Mouse (Mus musculus) midbrain, embryonic 13.5 days (tissue): ENCODE results near the gene Zbtb38. TPM values are rescaled to one million over a fixed set of nuclear protein-coding genes. Genes with fewer than 3 reads are reported as not detected.

Experiments used
- ATAC-seq: fragments of 200-750 bp; cut with Nextera tagmentation; 2 replicates; pipeline ENCODE4 v1.8.0; 2017; ENCODE audit warnings: mild to moderate bottlenecking, moderate TSS enrichment, moderate library complexity
- H3K27ac ChIP-seq: fragments of 300-500 bp; sonication (generic); 2 replicates; pipeline ENCODE4 v1.5.1; 2015; ENCODE audit warnings: inconsistent platforms, mild to moderate bottlenecking, moderate library complexity
- H3K27me3 ChIP-seq: fragments of 300-500 bp; sonication (generic); 2 replicates; pipeline ENCODE4 v1.6.1; 2015; ENCODE audit warnings: mild to moderate bottlenecking, inconsistent platforms
- H3K36me3 ChIP-seq: fragments of 300-500 bp; sonication (generic); 2 replicates; pipeline ENCODE4 v1.6.1; 2015; ENCODE audit warnings: mild to moderate bottlenecking, inconsistent platforms
- H3K4me1 ChIP-seq: fragments of 300-500 bp; sonication (generic); replicated peaks from 2 replicates; pipeline ENCODE4 v1.6.1; 2015; ENCODE audit warnings: inconsistent platforms
- H3K4me2 ChIP-seq: fragments of 300-500 bp; sonication (generic); replicated peaks from 2 replicates; pipeline ENCODE4 v1.6.1; 2015; ENCODE audit warnings: moderate library complexity, mild to moderate bottlenecking, inconsistent platforms
- H3K4me3 ChIP-seq: fragments of 300-500 bp; sonication (generic); replicated peaks from 2 replicates; pipeline ENCODE4 v1.5.1; 2015; ENCODE audit warnings: mild to moderate bottlenecking, inconsistent platforms
- H3K9ac ChIP-seq: fragments of 300-500 bp; sonication (generic); replicated peaks from 2 replicates; pipeline ENCODE4 v1.6.1; 2015; ENCODE audit warnings: mild to moderate bottlenecking, inconsistent platforms
- H3K9me3 ChIP-seq: fragments of 300-500 bp; sonication (generic); 2 replicates; pipeline ENCODE4 v1.6.1; 2016; ENCODE audit warnings: mild to moderate bottlenecking, inconsistent platforms
- WGBS: fragments of 180-500 bp; shearing (Covaris S2); methylation state at CpG from one replicate; pipeline ENCODE4 v1.1.7; 2015; 5-methylcytosine and 5-hydroxymethylcytosine counted together
- polyA plus RNA-seq: library from polyadenylated mRNA; unstranded; fragments of >200 nt; fragmentation: Nextera tagmentation; extraction: Ambion mirVana; gene quantifications from 2 replicates; pipeline ENCODE4 v1.2.1, GENCODE M21; 2015

The Zbtb38 gene
- polyA plus RNA-seq, 1 experiment from 2014 or later = 38.0 TPM

- no peaks in the 10 kb centered on the region for H3K36me3 ChIP-seq
- no peak overlapping the region for H3K4me2 ChIP-seq
- H3K9ac ChIP-seq = no peak overlapping the region
- no peaks in the 10 kb centered on the region for H3K9me3 ChIP-seq
- H3K27me3 ChIP-seq = no peaks in the 10 kb centered on the region
- H3K4me3 ChIP-seq = no peak overlapping the region
- H3K27ac ChIP-seq = no peak overlapping the region
- 88% methylated on average over 13 of the region's 13 CpGs for WGBS
- ATAC-seq = no peak
- peaks cover 37% of the 10 kb centered on the region for H3K4me1 ChIP-seq
Measured at GRCm38 (mm10) chr9:96738563-96739355, 13.9 kb downstream of the Zbtb38 start.

DNA sequence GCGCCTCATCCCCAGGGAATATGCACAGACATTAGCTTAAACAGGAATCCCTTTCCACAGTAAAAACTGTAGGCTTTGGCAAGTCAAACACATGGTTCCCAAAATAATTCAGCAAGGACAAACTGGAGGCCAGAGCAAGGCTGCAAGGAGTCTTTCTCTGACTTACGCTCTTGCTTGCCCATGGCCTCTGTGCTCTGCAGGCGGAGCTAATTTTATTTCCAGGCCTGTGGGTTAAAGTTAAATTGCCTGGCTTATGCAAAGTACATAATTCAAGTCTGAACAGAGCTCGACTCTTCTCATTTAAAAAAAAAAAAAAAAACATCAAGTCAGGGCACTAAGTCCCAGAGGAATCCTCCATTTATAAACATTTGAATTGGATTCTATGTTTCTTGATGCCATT is 16.7 kb downstream of the Zbtb38 start:
- peak overlapping the region; percentile 57 for H3K27ac ChIP-seq
- H3K4me2 ChIP-seq = no peak overlapping the region
- WGBS = 49% methylated on average over 4 of the region's 4 CpGs
- no peaks in the 10 kb centered on the region for H3K27me3 ChIP-seq
- H3K4me1 ChIP-seq = peaks cover 43% of the 10 kb centered on the region
- ATAC-seq = no peak
- no peaks in the 10 kb centered on the region for H3K36me3 ChIP-seq
- no peaks in the 10 kb centered on the region for H3K9me3 ChIP-seq
- no peak overlapping the region for H3K9ac ChIP-seq
- H3K4me3 ChIP-seq = no peak overlapping the region

DNA sequence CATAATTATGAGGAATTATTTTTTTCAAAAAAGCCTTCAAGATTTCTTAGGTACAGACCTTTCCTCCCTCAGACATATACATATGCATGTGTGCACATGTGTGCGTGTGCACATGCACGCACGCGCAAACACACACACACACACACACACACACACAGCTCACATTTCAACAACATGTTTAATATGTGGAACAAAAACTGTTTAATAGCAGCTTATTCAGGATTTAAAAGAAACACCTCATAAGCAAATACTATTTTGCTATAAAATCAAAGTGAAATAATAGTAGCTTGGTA is 19.3 kb downstream of the Zbtb38 start:
- Histone ChIP-seq H3K27me3 (no peaks in the 10 kb centered on the region), H3K27ac (peak overlapping the region; percentile 94), H3K9me3 (no peaks in the 10 kb centered on the region), H3K36me3 (no peaks in the 10 kb centered on the region), H3K4me2 (peak overlapping the region; percentile 58), H3K4me1 (peaks cover 59% of the 10 kb centered on the region), H3K4me3 (peak overlapping the region; percentile 39), H3K9ac (no peak overlapping the region; the same call in 1 of the 2 replicates)
- no peak for ATAC-seq
- WGBS = 88% methylated on average over 4 of the region's 4 CpGs

- H3K4me1 ChIP-seq = peaks cover 64% of the 10 kb centered on the region
- H3K36me3 ChIP-seq = no peaks in the 10 kb centered on the region
- 55% methylated on average over 17 of the region's 17 CpGs for WGBS
- H3K27me3 ChIP-seq = no peaks in the 10 kb centered on the region
- H3K9ac ChIP-seq = peak overlapping the region; percentile 70
- ATAC-seq = peak; percentile 49
- H3K4me2 ChIP-seq = peak overlapping the region; percentile 58
- peak overlapping the region; percentile 39 for H3K4me3 ChIP-seq
- no peaks in the 10 kb centered on the region for H3K9me3 ChIP-seq
- peak overlapping the region; percentile 94 for H3K27ac ChIP-seq
Measured at GRCm38 (mm10) chr9:96732644-96733424, 19.8 kb downstream of the Zbtb38 start.

DNA sequence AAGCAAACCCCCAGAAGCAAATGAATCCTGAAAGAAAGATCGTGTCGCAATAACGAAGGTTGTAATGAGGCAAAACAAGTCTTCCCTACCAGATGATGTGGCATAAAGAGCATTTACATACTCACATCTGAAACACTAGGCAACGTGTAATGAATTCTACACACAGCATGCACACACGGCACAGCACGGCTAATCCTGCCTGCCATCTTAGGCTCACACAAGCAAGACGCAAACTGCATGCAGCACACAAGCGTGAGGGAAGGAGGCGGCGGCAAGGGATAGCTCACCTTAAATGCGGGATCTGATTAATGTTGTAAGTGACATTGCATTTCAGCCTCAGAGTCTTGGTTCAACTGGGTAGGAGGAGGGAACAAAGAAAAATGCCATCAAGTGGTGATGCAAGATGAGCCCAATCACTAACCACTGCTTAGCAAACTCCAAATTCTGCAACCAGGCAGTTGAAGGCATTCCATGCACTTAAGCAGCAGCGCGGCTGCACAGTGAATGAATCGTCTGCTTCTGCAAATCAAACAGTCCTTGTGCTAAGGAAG is 20.6 kb downstream of the Zbtb38 start:
- H3K9me3 ChIP-seq = no peaks in the 10 kb centered on the region
- peak overlapping the region; percentile 39 for H3K4me3 ChIP-seq
- peaks cover 71% of the 10 kb centered on the region for H3K4me1 ChIP-seq
- peak overlapping the region; percentile 70 for H3K9ac ChIP-seq
- H3K36me3 ChIP-seq = no peaks in the 10 kb centered on the region
- 16% methylated on average over 14 of the region's 14 CpGs for WGBS
- H3K27me3 ChIP-seq = no peaks in the 10 kb centered on the region
- peak overlapping the region; percentile 58 for H3K4me2 ChIP-seq
- H3K27ac ChIP-seq = peak overlapping the region; percentile 94
- ATAC-seq = peak; percentile 83

- 63% methylated on average over 19 of the region's 19 CpGs for WGBS
- Histone ChIP-seq H3K36me3 (no peaks in the 10 kb centered on the region), H3K4me3 (peak overlapping the region; percentile 39), H3K9me3 (no peaks in the 10 kb centered on the region), H3K4me1 (peaks cover 78% of the 10 kb centered on the region), H3K9ac (peak overlapping the region; percentile 70), H3K27me3 (no peaks in the 10 kb centered on the region), H3K27ac (peak overlapping the region; percentile 94), H3K4me2 (peak overlapping the region; percentile 58)
- no peak for ATAC-seq
Measured at GRCm38 (mm10) chr9:96731039-96731895, 21.4 kb downstream of the Zbtb38 start.

DNA sequence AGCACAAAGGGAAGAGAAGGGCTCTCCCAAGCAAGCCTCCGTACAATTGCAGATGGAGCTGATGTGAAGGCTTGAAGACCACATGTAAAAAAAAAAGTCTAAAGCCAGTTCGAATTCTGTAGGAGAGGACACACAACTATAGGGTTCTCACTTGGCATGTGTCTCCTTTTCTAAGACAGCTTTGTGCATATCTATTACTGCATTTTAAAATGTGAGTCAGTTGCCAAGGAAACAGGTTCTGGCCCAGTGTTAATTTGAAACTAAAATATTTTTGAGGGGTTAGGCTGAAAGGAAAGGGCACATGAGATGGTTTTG is 22.4 kb downstream of the Zbtb38 start:
- no peaks in the 10 kb centered on the region for H3K27me3 ChIP-seq
- peaks cover 79% of the 10 kb centered on the region for H3K4me1 ChIP-seq
- peak overlapping the region; percentile 58 for H3K4me2 ChIP-seq
- peak overlapping the region; percentile 60 for H3K9ac ChIP-seq
- H3K9me3 ChIP-seq = no peaks in the 10 kb centered on the region
- 76% methylated on average over 2 of the region's 2 CpGs for WGBS
- H3K27ac ChIP-seq = peak overlapping the region; percentile 86
- ATAC-seq = no peak
- H3K4me3 ChIP-seq = peak overlapping the region; percentile 39
- H3K36me3 ChIP-seq = no peaks in the 10 kb centered on the region

DNA sequence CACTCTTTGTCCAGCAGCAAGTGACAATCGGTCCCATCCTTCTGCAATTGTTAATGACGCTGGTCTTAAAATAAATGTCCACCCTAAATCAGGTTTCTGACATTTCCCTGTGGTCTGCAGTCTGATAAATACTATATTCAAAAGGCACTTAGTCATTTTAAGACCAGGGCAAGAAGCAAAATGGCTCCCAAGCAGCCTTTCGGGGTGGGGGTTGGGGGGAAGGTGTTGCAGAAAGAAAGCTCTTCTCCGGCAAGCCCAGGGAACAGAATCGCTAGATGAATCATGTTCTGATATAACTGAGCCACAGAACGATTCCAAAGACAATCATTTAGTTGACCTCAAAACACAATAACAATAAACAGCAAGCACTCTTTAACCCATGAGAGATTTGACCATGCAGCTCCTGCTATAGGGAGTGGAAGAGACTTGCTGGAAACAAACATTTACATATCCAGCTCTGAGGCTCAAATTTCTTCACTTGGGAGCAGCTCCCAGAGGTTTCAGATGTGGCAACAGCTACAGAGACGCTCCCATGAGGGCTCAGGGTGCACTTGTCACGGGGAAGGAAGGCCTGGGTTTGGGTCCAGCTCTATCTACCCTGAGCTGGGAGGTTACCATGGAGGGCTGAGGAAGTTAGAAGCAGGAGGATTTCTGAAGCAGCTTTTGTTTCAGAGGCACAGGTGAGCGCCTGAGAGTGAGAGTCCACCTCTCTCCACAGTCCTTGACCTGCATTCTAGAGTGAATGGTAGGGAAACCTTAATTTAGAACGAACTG is 22.9 kb downstream of the Zbtb38 start:
- peak overlapping the region; percentile 86 for H3K27ac ChIP-seq
- WGBS = 70% methylated on average over 10 of the region's 10 CpGs
- H3K27me3 ChIP-seq = no peaks in the 10 kb centered on the region
- ATAC-seq = no peak
- H3K4me2 ChIP-seq = peak overlapping the region; percentile 58
- H3K4me1 ChIP-seq = peaks cover 80% of the 10 kb centered on the region
- peak overlapping the region; percentile 39 for H3K4me3 ChIP-seq
- H3K36me3 ChIP-seq = no peaks in the 10 kb centered on the region
- H3K9me3 ChIP-seq = no peaks in the 10 kb centered on the region
- H3K9ac ChIP-seq = peak overlapping the region; percentile 60

GRCm38 (mm10) chr9:96728338-96729162 is 24.1 kb downstream of the Zbtb38 start:
- H3K36me3 ChIP-seq = no peaks in the 10 kb centered on the region
- peaks cover 76% of the 10 kb centered on the region for H3K4me1 ChIP-seq
- no peak for ATAC-seq
- H3K27ac ChIP-seq = peak overlapping the region; percentile 86
- H3K9ac ChIP-seq = peak overlapping the region; percentile 34
- 68% methylated on average over 16 of the region's 16 CpGs for WGBS
- peak overlapping the region; percentile 39 for H3K4me3 ChIP-seq
- H3K9me3 ChIP-seq = no peaks in the 10 kb centered on the region
- H3K4me2 ChIP-seq = peak overlapping the region; percentile 58
- no peaks in the 10 kb centered on the region for H3K27me3 ChIP-seq

DNA sequence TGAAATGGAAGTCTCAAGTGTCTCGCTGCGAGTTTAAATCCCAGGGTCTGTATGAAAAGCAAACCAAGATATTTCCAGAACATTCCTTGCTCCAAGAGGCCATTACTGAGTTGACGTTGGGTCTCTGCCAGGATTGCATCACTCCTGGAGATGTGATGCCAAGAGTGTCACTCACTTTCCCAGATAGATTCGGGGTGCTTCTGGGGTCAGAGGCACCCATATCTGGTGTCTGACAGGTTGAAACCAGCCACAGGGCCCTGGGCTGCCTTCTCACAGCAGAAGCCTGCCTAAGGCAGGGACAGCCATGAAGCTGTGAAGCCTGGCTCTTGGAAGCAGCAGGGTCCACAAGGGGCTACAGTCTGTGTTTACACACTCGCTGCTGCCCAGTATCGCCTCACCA is 24.9 kb downstream of the Zbtb38 start:
- Histone ChIP-seq H3K9me3 (no peaks in the 10 kb centered on the region), H3K4me1 (peaks cover 69% of the 10 kb centered on the region), H3K4me2 (peak overlapping the region; percentile 58), H3K4me3 (no peak overlapping the region), H3K9ac (no peak overlapping the region), H3K27me3 (no peaks in the 10 kb centered on the region), H3K36me3 (no peaks in the 10 kb centered on the region), H3K27ac (peak overlapping the region; percentile 86; the same call in 1 of the 2 replicates)
- WGBS = 95% methylated on average over 6 of the region's 6 CpGs
- no peak for ATAC-seq
